Mouse (Mus musculus) right cerebral cortex, adult 18-20 months (tissue): ENCODE data around the gene Zfp385c.

Experiments
- DNase-seq: peaks from one replicate; pipeline ENCODE4 v3.0.0; 2022; ENCODE audit warnings: mixed read lengths

The Zfp385c gene

GRCm38 (mm10) chr11:100716649-100717048 is 24.4 kb upstream of the Zfp385c start:
- DNase-seq = peak; percentile 63

DNA sequence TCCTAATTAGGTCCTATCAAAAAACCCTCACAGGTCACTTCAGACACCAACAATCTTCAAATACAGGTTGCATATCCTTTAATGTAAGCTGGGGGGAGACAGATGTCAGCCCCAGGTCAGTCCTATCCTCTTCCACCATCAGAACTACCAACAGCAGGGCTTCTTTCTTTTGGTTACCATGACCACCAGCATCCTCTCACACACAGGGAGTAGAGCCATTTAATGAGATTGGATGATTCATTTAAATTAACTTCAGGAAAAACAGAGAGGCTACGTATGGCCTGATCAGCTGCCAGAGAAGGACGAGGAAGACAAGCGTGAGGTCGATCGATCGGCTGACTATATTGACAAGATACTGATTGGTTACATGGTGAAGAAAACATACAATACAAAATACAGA is 22.7 kb upstream of the Zfp385c start:
- DNase-seq = no peak

DNA sequence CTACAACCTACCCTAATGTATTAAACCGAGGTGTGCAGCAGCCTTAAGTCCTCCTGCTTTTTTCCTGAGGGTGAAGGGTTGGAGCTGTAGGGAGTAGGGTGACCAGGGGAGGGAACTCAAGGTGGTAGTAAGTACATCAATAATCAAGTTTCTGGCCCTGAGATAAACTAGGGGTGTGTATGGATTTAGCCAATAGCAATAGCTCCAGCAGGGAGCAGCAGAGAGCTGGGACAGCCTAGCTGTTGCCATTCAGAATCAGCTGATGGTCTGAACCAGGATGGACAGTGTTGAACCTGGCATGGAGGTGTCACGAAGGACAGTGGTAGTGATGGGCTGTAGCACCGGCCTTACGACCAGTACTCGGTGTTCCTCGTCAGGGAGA is 22.3 kb upstream of the Zfp385c start:
- DNase-seq = peak; percentile 72

GRCm38 (mm10) chr11:100713735-100714533 is 21.7 kb upstream of the Zfp385c start, which contains the start of gene Hspb9:
Gene Hspb9 (plus strand): TSS chr11:100713850.
- peak; percentile 74 for DNase-seq

- no peak for DNase-seq
These were observed 20.9 kb upstream of the Zfp385c start for GRCm38 (mm10) chr11:100713174-100713573.

GRCm38 (mm10) chr11:100711783-100712615 is 19.7 kb upstream of the Zfp385c start, which contains the start of gene Kat2a:
Gene Kat2a (minus strand): TSS chr11:100712465.
- peak; percentile 92 for DNase-seq

- no peak for DNase-seq
These were observed 18.7 kb upstream of the Zfp385c start for GRCm38 (mm10) chr11:100710977-100711376.

GRCm38 (mm10) chr11:100710528-100710927 is 18.3 kb upstream of the Zfp385c start:
- DNase-seq = no peak

DNA sequence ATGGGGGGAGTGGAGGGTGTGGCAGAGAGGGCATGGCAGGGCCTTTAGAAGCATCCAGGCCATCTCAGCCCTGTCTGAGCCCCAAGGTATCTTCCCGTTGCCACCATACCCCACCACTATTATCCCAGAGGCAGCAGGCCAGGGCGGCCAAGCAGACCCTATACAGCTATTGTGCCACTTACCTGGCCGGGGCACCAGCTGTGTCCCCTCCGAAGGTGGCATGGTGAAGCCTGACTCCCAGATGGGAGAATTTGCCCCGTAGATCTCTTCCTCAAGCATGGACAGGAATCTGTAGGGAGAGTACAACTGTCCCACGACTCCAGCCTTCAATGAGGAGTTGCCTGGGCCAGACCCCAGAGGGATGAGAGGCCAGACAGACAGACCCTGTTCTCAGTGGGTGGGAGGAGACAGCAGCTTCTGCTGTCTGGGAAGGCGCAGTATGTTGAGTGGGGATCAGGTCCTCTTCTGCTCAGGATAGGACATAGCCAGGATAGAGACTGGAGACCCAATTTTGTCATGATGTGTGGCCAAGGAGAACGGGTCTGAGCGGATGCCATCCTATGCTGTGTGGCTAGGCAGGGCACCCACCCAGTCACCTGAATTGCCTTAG is 17.1 kb upstream of the Zfp385c start:
- DNase-seq = no peak

DNA sequence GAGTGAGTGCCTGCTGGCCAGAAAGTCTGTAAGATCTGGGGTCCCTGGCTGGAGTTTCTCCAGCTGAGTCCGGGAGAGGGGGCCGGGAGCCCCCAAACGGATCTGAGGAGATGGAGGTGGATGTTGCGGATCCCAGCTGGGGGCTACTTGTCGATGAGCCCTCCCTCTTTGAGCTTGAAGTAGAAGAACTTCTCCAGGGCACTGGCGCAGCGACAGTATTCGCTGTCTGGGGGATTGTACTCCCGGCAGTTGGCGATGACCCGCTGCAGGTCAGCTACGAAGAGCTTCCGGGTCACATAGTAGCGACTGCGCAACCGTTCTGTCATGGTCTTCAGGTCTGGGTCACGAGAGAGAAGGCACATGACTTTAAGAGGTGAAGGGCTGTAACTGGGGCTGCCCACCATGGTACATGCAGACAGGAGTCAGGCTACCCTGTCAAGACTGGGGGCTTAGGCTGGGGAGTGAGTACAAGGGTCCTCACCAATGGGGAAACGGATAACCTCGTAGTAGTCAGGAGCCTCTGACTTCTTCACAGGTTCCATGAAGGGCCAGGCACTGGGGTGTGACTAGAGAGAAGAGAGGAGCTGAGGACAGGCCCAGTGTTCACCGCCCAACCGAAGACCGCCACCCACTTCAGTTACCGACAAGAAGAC is 13.0 kb upstream of the Zfp385c start:
- DNase-seq = no peak

GRCm38 (mm10) chr11:100703851-100704531 is 11.7 kb upstream of the Zfp385c start, which contains the start of gene Dhx58:
Gene Dhx58 (minus strand): TSS chr11:100704271.
- DNase-seq = no peak

GRCm38 (mm10) chr11:100703366-100703765 is 11.1 kb upstream of the Zfp385c start:
- no peak for DNase-seq

- no peak for DNase-seq
These were observed 10.7 kb upstream of the Zfp385c start for GRCm38 (mm10) chr11:100702906-100703305.

DNA sequence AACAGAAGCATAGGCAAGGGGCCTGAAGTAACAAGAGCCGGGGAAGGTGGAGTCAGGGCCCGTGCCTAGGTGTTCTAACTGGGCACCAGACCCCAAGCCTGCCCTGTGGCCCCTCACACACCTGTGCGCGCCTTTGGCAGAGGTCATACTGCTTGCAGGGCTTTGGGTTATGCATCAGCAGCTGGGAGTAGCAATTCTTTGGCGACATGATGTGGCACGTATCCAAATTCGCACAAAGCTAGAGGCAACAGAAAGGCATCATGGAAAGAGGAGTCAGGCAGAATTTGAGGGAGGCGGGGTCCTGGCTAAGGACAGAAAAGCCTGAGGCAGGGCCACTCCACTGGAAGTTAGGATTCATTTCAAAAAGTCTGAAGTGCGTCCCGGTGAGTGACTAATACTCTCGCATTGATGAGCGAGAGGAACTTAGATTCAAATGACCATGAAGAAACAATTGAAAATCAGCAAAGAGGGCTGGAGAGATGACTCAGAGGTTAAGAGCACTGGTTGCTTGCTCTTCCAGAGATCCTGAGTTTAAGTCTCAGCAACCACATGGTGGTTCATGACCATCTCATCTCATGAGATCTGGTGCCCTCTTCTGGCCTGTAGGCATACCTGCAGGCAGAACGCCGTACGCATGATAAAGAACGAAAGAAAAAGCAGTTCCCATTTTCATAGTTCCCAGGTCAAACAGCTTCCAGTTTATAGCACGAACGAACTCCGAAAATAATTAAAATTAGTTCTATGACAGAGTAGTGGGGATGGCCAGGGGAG is 10.0 kb upstream of the Zfp385c start:
- DNase-seq = peak; percentile 56

DNA sequence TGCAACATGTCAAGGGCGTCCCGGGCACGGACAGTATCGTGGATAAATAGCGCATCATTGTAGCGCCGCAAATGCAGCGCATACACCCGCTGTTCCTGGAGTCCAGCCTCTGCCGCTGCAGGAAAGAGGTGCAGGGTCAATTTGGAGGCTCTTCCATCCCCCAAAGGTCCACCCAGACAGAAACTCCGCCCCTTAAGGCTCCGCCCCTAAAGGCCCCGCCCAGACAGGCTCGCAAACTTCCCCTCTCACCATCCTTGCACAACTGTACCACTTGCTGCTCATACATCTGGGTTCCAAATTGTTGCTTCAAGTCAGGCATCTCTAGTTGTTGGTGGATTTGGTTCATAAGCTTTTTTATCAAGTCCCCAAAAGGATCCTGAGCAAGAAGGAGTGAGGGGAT is 9.0 kb upstream of the Zfp385c start:
- no peak for DNase-seq

GRCm38 (mm10) chr11:100700710-100701109 is 8.5 kb upstream of the Zfp385c start:
- no peak for DNase-seq

GRCm38 (mm10) chr11:100697921-100698320 is 5.7 kb upstream of the Zfp385c start:
- DNase-seq = no peak

DNA sequence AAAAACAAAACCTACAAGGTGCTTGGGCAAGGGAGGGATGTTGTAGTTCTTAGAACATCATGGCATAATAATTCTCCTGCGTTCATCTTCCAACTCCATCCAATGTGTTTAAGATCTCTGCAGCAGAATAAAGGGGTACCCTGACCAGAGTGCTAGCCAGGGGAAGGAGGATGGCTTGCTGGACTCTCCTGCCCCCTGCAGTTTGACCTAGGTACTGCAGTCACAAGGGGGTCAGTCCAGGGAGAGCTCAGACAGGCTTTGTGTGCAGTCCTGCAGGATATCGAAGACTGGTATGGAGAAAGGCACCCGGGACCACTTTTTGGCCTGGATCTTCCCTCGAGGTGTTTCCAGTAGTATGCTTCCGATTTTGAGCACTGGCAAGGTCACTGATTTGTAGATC is 2.7 kb upstream of the Zfp385c start:
- DNase-seq = peak; percentile 64

DNA sequence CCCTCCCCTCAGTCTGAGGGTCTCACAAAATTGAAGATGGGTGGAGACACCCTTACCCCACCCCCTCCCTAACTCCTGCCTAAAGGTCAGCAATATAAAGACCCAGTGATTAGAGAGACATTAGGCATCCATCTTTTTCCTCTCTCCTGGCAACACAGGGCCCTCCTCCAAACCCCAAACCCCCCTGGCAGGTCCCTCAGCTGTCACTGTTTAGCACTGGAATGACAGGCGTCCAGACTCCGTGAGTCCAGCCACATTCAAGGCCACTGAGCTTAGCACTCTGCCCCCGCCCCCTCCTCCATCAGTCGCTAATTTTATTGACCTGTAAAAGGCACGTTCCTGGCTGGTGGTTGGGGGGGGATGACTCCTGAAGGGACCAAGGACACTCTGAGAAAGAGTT is 899 bp upstream of the Zfp385c start:
- no peak for DNase-seq

DNA sequence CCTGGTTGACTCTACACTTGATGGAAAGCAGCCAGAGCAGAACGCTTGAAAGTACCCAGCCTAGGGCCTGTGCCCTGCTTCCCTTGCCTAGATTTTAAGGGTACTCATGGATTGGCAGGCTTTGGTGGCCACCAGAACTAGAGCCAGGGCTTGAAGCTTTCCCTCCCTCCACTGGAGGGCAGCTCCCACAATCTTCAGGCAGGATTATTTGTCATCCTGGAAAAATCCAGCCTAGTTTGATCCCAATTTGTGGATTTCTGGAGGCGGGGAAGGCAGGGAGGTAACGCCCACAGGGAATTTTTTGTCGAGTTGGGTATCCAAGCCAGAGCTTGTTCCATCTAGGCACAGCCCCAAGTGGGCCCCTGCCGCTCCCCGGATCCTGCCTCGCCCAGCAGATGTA is 1.9 kb downstream of the Zfp385c start:
- no peak for DNase-seq

DNA sequence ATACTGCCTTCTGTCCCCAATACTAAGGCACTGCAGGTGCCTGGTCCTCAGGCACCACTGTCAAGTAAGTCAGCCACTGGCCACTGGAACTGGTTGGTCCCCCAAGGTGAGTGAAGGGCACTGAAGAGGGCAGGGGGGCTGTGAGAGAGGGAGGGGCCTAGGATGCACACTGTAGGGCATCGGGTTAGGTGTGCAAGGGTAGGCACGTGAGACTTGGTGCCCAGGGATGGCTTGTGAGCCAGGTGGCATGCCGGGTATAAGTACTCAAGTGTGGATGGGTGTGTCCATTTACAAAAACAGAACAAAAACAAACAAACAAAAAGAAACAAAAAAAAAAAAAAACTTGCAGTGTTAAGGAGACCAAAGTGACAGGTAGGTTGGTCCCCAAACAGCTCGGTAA is 3.8 kb downstream of the Zfp385c start:
- no peak for DNase-seq
